Mouse (Mus musculus): ENCODE measurements around the gene Mgat5.

Gene Mgat5

GRCm38 (mm10) chr1:127338833-127339487, 134.1 kb downstream of the Mgat5 start:
- no peak for DNase-seq (ENCODE audit: low spot score in 2 of 2)

- no peak for DNase-seq (ENCODE audit: low spot score in 2 of 2)
Observed at GRCm38 (mm10) chr1:127340296-127340695, 135.5 kb downstream of the Mgat5 start.

GRCm38 (mm10) chr1:127344913-127345312, 140.1 kb downstream of the Mgat5 start:
- DNase-seq (ENCODE audit: low spot score in 2 of 2) = no peak

DNA sequence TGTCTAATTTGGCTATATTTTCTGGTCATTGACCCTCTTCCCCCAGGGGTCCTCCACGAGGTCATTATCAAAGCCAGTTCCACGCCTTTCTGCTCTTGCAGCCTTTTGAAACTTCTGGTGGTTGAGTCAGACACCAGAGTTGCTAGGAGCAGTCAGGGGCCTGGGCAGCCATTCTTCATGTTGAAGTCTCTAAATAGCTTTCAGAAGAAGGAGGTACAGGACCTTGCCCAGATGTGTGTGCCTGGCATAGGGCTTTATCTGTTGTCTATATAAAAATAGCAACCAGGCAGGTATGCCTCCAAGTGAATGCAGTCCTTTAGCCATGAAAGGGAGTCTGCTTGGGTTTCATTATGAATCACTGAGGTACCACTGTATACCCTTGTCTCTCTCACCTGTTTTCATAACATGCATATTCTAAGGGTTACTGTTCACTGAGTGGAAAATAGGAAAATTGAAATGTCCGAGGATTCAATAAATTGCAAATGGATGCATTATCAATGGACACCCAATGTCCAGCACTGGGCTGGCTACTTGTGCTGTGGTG, 141.9 kb downstream of the Mgat5 start:
- no peak for DNase-seq (ENCODE audit: low spot score in 2 of 2)

GRCm38 (mm10) chr1:127347878-127348620, 143.2 kb downstream of the Mgat5 start:
- DNase-seq (ENCODE audit: low spot score in 2 of 2) = no peak

DNA sequence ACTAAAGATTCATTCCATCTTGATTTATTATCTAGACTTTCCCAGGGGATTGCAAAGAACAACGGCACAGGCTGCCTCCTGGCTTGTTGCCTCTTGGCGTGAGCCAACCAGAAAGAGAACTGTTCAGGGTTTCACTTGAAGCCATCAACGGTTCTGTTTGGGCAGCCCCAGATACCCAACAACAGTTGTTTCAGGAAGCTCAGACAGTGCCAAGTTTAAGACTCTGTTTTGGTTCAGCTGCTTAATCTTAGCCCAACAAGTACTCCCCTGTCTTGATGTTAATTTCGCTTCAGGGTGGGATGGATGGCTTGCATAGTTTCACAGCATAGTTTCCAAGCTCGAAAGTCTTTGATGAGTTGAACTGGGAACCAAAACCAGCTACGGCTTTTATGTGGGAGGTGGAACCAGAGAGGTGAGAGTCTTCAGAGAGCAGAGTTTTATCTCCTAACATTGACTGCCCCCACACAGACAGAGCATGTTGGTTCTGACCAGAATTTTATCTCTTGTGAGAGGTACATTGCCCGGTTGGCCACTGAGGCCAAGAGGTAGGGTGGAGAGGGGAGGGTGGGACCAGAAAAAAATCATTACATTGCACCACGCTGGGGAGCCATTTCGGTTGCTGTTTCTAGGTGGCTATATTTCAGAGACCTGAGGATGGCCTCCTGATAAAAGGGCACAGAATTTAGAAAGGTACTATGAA, 144.0 kb downstream of the Mgat5 start:
- DNase-seq (ENCODE audit: low spot score in 2 of 2) = no peak

- DNase-seq (ENCODE audit: low spot score in 2 of 2) = no peak
Observed at GRCm38 (mm10) chr1:127351380-127352057, 146.7 kb downstream of the Mgat5 start.

DNA sequence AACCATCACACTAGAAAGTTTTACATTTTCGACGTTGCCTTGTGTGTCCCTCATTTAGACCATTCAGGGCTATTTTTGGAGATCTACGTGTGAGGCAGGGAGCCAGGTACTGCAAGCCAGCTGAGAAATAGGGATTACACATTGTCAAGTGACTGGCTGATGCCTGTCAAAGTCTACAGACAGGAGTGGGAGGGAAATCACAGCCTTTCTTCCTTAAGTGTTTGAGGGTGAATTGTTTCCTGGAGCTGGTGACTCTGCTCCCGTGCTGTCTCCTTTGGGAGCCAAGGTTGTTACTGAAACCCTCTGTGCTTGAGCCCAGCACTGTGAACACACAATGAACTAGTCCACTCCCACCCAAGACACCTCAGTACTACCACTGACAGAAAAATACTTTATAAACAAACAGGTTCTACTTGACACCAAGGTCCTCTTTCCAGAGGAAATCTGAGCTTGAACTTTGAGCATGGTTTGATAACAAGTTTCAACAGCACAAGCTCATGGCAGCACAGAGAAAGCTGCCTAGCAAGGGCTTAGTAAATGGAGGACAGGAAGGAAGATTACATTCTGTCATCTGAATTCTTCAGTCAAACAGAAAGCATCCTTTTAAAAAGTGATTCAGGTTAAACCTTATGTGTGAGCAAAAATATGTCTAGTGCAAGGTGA, 147.4 kb downstream of the Mgat5 start:
- no peak for DNase-seq (ENCODE audit: low spot score in 2 of 2)

- peak in 1 of 2 experiments; percentile 64 for DNase-seq (ENCODE audit: low spot score in 2 of 2)
Observed at GRCm38 (mm10) chr1:127353408-127353807, 148.6 kb downstream of the Mgat5 start.

DNA sequence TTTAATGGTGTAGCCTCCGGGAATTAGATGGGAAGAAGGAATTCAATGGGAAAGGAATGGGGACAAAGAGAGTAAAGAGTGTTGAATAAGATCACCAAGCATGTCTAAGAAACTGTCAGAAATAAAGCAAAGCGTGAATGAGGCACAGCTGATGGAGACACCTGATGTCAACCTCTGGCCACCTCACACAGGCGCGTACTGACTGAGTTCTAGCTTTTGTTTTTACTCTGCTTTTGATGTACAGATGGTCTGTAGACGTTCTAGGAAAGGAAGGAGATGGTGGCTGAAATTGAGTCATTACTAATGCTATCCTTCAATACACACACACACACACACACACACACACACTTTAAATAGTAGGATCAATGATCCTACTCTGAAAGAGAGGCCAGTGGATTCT, 149.3 kb downstream of the Mgat5 start:
- no peak for DNase-seq (ENCODE audit: low spot score in 2 of 2)

DNA sequence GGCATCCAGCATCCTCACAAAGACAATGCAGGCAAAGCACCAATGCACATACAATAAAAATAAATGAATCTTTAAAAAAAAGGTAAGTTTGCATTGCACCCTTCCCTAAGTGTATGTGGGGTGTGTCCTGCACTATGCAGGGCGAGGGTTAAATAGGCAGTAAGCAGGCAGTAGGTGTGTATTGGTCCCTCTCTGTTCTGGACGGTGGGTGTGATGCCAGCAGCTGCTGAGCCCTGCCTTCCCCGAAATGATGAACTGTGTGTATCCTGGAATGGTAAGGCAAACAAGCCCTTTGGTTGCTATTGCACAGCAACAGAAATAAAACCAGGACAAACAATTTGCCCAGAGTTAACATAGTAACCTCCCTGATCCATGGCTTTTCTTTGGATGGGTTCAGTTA, 150.2 kb downstream of the Mgat5 start:
- no peak for DNase-seq (ENCODE audit: low spot score in 2 of 2)

- no peak for DNase-seq (ENCODE audit: low spot score in 2 of 2)
Observed at GRCm38 (mm10) chr1:127363638-127364037, 158.8 kb downstream of the Mgat5 start.

DNA sequence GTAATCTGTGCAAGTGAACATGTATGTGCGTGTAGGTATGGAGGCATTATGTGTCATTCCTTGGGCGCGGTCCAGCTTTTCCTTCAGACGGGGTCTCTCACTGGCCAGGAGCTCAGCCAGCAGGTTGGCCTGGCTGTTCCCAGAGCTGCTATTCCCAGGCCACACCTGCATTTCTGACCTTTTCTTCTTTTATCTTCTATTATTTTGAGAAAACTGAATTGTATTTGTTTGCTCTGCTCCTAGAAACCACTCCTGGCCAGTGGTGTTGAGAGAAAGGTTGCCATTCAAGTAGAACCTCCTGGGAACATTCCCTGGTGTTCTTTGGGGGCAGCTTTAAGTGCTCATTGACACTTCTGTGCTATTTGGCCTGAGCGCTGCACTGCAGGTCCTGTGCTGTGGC, 160.9 kb downstream of the Mgat5 start:
- DNase-seq (ENCODE audit: low spot score in 2 of 2) = no peak

DNA sequence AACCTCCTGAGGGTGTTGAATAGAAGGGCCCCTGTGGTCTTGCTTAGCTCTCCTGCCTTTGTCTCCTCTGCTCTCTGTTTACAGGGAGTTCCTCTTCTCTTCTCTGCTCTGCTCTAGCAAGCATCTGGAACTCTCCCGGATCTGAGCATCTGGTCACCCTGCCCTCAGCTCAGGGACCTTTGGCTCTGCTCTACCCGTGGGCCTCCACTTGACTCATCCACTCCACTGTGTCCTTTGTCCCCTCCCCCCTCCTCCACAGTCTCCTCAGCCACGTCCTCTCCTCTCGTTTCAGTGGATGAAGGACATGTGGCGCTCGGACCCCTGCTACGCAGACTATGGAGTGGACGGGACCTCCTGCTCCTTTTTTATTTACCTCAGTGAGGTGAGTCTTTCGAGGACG, 161.3 kb downstream of the Mgat5 start:
- no peak for DNase-seq (ENCODE audit: low spot score in 2 of 2)

DNA sequence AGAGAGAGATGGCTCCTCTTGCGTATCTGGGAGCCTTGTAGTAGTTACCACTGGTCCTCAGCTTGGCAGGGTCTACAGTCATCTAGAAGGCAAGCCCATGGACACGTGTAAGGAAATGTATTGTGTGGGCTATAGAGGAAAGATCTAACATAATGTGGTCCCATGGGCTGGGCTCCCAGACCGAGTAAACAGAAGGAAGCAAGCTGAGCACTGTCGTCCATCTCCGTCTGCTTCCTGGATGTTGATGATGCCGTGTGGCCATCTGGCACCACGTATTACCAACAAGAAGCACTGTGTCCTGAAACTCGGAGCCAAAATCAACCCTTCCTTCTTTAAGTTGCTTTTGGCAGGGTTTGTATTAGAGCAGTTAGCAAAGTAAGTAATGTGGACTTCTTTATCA, 163.7 kb downstream of the Mgat5 start:
- no peak for DNase-seq (ENCODE audit: low spot score in 2 of 2)

DNA sequence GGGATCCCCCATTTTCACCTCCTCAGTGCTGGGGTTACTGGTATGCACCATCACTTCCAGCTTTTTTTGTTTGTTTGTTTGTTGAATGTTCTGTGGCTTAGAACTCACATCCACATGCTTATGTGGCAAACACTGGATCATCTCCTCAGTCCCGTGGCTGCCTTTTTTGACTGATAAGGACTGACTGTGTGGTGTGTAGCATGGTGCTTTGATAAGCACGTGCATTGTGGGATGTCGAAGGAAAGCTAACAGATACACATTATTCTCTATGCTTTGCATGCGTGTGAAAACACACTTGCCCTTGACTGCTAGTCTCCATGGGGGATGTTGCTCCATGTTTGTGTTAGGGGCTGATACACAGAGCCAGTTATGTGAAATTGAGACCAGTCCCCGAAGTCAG, 164.7 kb downstream of the Mgat5 start:
- DNase-seq (ENCODE audit: low spot score in 2 of 2) = no peak

DNA sequence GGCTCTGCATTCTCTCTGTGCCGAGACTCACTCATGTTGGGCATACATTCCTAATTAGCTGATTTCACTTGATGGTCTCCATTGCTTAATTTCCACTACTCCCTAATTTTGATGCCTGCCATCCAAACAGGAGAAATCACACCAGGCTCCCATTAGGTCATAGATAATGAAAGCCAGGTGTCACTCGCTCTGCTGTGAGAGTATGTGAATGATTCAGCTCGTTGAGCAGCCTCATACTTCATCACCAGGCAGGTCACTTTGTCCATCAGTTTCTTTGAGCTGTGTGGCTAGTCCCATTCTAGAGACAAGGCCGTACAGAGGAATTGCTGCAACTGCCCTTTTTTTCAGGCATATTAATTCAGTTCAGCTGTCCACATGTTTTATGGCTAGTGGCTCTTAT, 167.3 kb downstream of the Mgat5 start:
- no peak for DNase-seq (ENCODE audit: low spot score in 2 of 2)

- no peak for DNase-seq (ENCODE audit: low spot score in 2 of 2)
Observed at GRCm38 (mm10) chr1:127373559-127373958, 168.7 kb downstream of the Mgat5 start.

DNA sequence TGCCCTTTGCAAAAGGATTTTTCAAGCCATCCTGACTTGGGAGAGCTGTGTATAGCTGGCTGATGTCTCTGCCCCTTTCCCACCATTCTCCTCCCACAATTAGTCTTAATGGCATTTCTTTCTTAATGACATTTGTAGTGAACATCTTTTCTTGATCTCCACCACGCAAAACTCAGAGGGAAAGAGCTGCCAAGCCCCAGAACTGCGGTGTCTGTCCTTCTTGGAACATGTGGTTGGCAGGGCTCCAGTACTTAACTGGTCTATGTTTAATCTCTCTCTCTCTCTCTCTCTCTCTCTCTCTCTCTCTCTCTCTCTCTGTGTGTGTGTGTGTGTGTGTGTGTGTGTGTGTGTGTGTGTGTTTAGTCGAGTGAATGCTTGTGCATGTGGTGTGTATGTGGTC, 169.3 kb downstream of the Mgat5 start:
- no peak for DNase-seq (ENCODE audit: low spot score in 2 of 2)

GRCm38 (mm10) chr1:127380140-127380539, 175.3 kb downstream of the Mgat5 start:
- no peak for DNase-seq (ENCODE audit: low spot score in 2 of 2)

GRCm38 (mm10) chr1:127380749-127381501, 176.1 kb downstream of the Mgat5 start:
- no peak for DNase-seq (ENCODE audit: low spot score in 2 of 2)

Data from urinary bladder, postnatal 4 days (tissue).